Mouse (Mus musculus) midbrain, embryonic 16.5 days (tissue): ENCODE data around the gene Mpzl2. TPM values are rescaled to one million over a fixed set of nuclear protein-coding genes. Genes with fewer than 3 reads are reported as not detected.
"Not testable (repeated sequence)": the region's sequence is repeated elsewhere in the genome, so short reads cannot be mapped to it uniquely, and the experiment has no call there.

Experiments
- ATAC-seq: fragments of 200-750 bp; cut with Nextera tagmentation; 2 replicates; pipeline ENCODE4 v1.8.0; 2017; ENCODE audit warnings: moderate TSS enrichment
- H3K27ac ChIP-seq: fragments of 300-500 bp; sonication (generic); 2 replicates; pipeline ENCODE4 v1.5.1; 2014; ENCODE audit warnings: mild to moderate bottlenecking, low read length, mixed read lengths
- H3K27me3 ChIP-seq: fragments of 300-500 bp; sonication (generic); 2 replicates; pipeline ENCODE4 v1.6.1; 2014; ENCODE audit warnings: low read depth, low read length, mixed read lengths; ENCODE audit not compliant: control insufficient read depth, insufficient read depth
- H3K36me3 ChIP-seq: fragments of 300-500 bp; sonication (generic); 2 replicates; pipeline ENCODE4 v1.6.1; 2014; ENCODE audit warnings: mild to moderate bottlenecking, low read length, moderate library complexity, mixed read lengths; ENCODE audit not compliant: control insufficient read depth, insufficient read depth
- H3K4me1 ChIP-seq: fragments of 300-500 bp; sonication (generic); 2 replicates; pipeline ENCODE4 v1.6.1; 2014; ENCODE audit warnings: mild to moderate bottlenecking, low read length, mixed read lengths; ENCODE audit not compliant: control insufficient read depth, insufficient read depth
- H3K4me2 ChIP-seq: fragments of 300-500 bp; sonication (generic); 2 replicates; pipeline ENCODE4 v1.6.1; 2014; ENCODE audit warnings: mild to moderate bottlenecking, low read length, mixed read lengths
- H3K4me3 ChIP-seq: fragments of 300-500 bp; sonication (generic); 2 replicates; pipeline ENCODE4 v1.5.1; 2014; ENCODE audit warnings: low read depth, mild to moderate bottlenecking, low read length, moderate library complexity, mixed read lengths
- H3K9ac ChIP-seq: fragments of 300-500 bp; sonication (generic); 2 replicates; pipeline ENCODE4 v1.6.1; 2014; ENCODE audit warnings: low read depth, low read length, mixed read lengths
- H3K9me3 ChIP-seq: fragments of 300-500 bp; sonication (generic); replicated peaks from 2 replicates; pipeline ENCODE4 v1.6.1; 2014; ENCODE audit warnings: mild to moderate bottlenecking, low read length, mixed read lengths; ENCODE audit not compliant: control insufficient read depth, poor library complexity, severe bottlenecking
- WGBS: fragments of 180-500 bp; shearing (Covaris S2); extraction: QIAGEN DNeasy Blood & Tissue Kit; methylation state at CpG from one replicate; pipeline ENCODE4 v1.1.7; 2014; 5-methylcytosine and 5-hydroxymethylcytosine counted together
- polyA plus RNA-seq: library from polyadenylated mRNA; unstranded; fragments of >200 nt; fragmentation: Nextera tagmentation; extraction: Ambion mirVana; gene quantifications from 2 replicates; pipeline ENCODE4 v1.2.1, GENCODE M21; 2015

Mpzl2 gene
- polyA plus RNA-seq, 1 experiment from 2014 or later, result 1.4 TPM

- Histone ChIP-seq H3K9ac (no peak overlapping the region), H3K4me3 (no peak overlapping the region), H3K27me3 (peaks cover 2% of the 10 kb centered on the region; the same call in 1 of the 2 replicates), H3K27ac (no peak overlapping the region), H3K4me2 (no peak overlapping the region), H3K9me3 (no peaks in the 10 kb centered on the region), H3K36me3 (no peaks in the 10 kb centered on the region), H3K4me1 (no peaks in the 10 kb centered on the region)
- WGBS, result 61% methylated on average over 3 of the region's 3 CpGs
- no peak for ATAC-seq
These were observed 16.0 kb upstream of the Mpzl2 start for GRCm38 (mm10) chr9:45023638-45024037.

DNA sequence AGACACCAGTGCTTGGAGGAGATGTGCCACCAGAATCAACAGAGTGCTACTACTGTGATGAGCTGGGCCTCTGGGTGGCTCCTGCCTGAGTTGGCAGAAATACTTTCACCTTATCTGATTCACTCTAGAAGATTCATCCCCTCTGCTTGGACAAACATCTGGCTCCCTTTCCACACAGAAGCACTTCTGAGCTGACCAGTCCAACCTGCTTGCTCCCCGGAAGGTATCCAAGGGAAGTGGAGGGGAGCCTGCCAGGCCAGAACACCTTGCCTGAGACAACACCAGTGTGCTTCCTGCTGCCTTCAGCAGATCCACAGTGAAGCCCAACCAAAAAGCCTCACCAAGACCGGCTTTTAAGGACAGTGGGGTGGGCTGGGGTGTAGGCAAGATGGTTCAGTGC is 15.4 kb upstream of the Mpzl2 start:
- no peak for ATAC-seq
- Histone ChIP-seq H3K27ac (no peak overlapping the region), H3K4me1 (no peaks in the 10 kb centered on the region), H3K9me3 (no peaks in the 10 kb centered on the region), H3K4me3 (no peak overlapping the region), H3K36me3 (no peaks in the 10 kb centered on the region), H3K4me2 (no peak overlapping the region), H3K27me3 (peaks cover 2% of the 10 kb centered on the region; the same call in 1 of the 2 replicates), H3K9ac (no peak overlapping the region)
- 94% methylated on average over 2 of the region's 2 CpGs for WGBS

DNA sequence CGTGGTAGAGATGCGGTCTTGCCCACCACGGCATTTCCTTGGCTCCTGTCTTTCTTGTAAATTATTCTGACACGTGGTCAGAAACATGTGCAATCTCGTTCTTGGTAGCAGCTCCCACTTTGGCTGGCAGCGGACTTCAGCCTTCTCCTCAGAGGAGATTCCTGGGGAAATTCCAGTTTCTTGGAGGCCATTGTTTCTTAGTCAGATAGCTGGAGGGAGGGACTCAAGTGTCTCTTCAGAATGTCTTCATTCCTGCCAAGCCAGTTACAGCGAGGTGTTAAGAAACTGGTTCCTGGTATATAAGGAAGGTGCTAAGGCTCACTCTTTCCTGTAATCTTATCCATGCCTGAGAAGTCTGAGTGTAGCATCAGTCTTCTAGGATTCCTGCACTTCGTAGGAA is 12.2 kb upstream of the Mpzl2 start:
- no peak overlapping the region for H3K27ac ChIP-seq
- H3K4me1 ChIP-seq, result no peaks in the 10 kb centered on the region
- ATAC-seq, result no peak
- H3K4me2 ChIP-seq, result no peak overlapping the region
- WGBS, result 75% methylated on average over 8 of the region's 8 CpGs
- H3K4me3 ChIP-seq, result no peak overlapping the region
- H3K9ac ChIP-seq, result no peak overlapping the region
- no peaks in the 10 kb centered on the region for H3K9me3 ChIP-seq
- H3K36me3 ChIP-seq, result no peaks in the 10 kb centered on the region
- peaks cover 2% of the 10 kb centered on the region; the same call in 1 of the 2 replicates for H3K27me3 ChIP-seq

GRCm38 (mm10) chr9:45030341-45030740 is 9.3 kb upstream of the Mpzl2 start:
- no peak overlapping the region for H3K4me2 ChIP-seq
- H3K9me3 ChIP-seq, result no peaks in the 10 kb centered on the region
- H3K4me1 ChIP-seq, result no peaks in the 10 kb centered on the region
- 75% methylated on average over 6 of the region's 6 CpGs for WGBS
- no peak overlapping the region for H3K4me3 ChIP-seq
- peaks cover 2% of the 10 kb centered on the region; the same call in 1 of the 2 replicates for H3K27me3 ChIP-seq
- ATAC-seq, result no peak
- H3K36me3 ChIP-seq, result no peaks in the 10 kb centered on the region
- no peak overlapping the region for H3K27ac ChIP-seq
- no peak overlapping the region for H3K9ac ChIP-seq

DNA sequence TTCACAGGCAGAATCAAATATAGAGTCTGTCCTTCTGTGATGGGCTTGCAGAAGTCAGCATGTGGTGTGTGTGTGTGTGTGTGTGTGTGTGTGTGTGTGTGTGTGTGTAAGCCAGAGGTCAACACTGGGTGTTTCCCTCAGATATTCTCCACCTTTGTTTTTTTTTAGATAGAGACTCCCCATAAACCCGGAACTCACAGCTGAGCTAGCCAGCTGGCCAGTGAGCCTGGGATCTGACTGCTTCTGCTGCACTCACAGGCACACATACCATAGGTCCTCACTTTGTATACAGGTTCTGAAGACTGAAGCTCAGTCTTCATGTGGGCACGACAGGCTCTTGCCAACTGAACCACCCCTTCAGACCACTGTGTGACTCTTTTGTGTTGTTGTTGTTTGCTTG is 7.3 kb upstream of the Mpzl2 start:
- no peaks in the 10 kb centered on the region for H3K36me3 ChIP-seq
- H3K27me3 ChIP-seq, result peaks cover under 1% of the 10 kb centered on the region; the same call in 1 of the 2 replicates
- no peak overlapping the region for H3K4me3 ChIP-seq
- no peak overlapping the region for H3K4me2 ChIP-seq
- ATAC-seq, result no peak
- WGBS, result 81% methylated on average over 2 of the region's 2 CpGs
- H3K4me1 ChIP-seq, result no peaks in the 10 kb centered on the region
- H3K9me3 ChIP-seq, result no peaks in the 10 kb centered on the region
- no peak overlapping the region for H3K9ac ChIP-seq
- H3K27ac ChIP-seq, result no peak overlapping the region

- H3K36me3 ChIP-seq, result no peaks in the 10 kb centered on the region
- no peak overlapping the region for H3K9ac ChIP-seq
- no peaks in the 10 kb centered on the region for H3K4me1 ChIP-seq
- no peak overlapping the region for H3K27ac ChIP-seq
- peaks cover 10% of the 10 kb centered on the region; the same call in 1 of the 2 replicates for H3K27me3 ChIP-seq
- WGBS, result 85% methylated on average over 3 of the region's 3 CpGs
- H3K4me3 ChIP-seq, result no peak overlapping the region
- ATAC-seq, result no peak
- H3K9me3 ChIP-seq, result no peaks in the 10 kb centered on the region
- no peak overlapping the region for H3K4me2 ChIP-seq
These were observed 5.1 kb upstream of the Mpzl2 start for GRCm38 (mm10) chr9:45034526-45034925.

DNA sequence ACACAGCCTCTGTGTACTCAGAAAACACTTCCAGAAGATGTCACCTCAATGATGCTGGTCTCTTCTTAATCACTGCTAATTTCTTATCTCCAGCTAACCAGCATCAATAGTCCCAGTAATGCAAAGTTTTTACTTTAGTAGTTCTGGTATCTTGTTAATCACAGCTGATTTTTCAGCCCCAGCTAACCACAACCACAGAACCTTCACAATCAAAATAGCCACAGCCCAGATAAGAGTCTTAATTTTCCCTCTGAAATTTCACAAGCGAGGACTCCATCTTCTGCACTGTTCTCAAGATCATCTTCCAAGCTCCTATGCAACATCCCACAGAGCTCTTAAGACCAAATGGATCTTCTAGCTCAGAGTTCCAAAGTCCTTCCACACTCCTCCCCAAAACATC is 1.8 kb upstream of the Mpzl2 start:
- not testable (repeated sequence) for H3K36me3 ChIP-seq, H3K27ac ChIP-seq, H3K4me1 ChIP-seq, H3K4me2 ChIP-seq, H3K4me3 ChIP-seq, H3K9ac ChIP-seq, ATAC-seq, H3K9me3 ChIP-seq
- H3K27me3 ChIP-seq, result peaks cover 38% of the 10 kb centered on the region
- WGBS, result 86% methylated on average over 1 of the region's 1 CpGs

- Histone ChIP-seq H3K4me2 (peak overlapping the region; percentile 12; the same call in 1 of the 2 replicates), H3K27me3 (peaks cover 52% of the 10 kb centered on the region), H3K36me3 (no peaks in the 10 kb centered on the region)
These were observed 657 bp downstream of the Mpzl2 start for GRCm38 (mm10) chr9:45040066-45040845.

GRCm38 (mm10) chr9:45041131-45041838 is 1.7 kb downstream of the Mpzl2 start:
- Histone ChIP-seq H3K27ac (no peak overlapping the region), H3K36me3 (no peaks in the 10 kb centered on the region), H3K27me3 (peaks cover 52% of the 10 kb centered on the region), H3K4me1 (peaks cover 3% of the 10 kb centered on the region; the same call in 1 of the 2 replicates), H3K4me2 (no peak overlapping the region), H3K9ac (no peak overlapping the region), H3K9me3 (no peaks in the 10 kb centered on the region), H3K4me3 (no peak overlapping the region)
- 31% methylated on average over 17 of the region's 17 CpGs for WGBS
- no peak for ATAC-seq

More at GRCm38 (mm10) chr9:45040066-45040845, 657 bp downstream of the Mpzl2 start:
- no peak overlapping the region for H3K9ac ChIP-seq
- H3K9me3 ChIP-seq, result no peaks in the 10 kb centered on the region
- no peak overlapping the region for H3K27ac ChIP-seq
- 16% methylated on average over 14 of the region's 14 CpGs for WGBS
- no peak for ATAC-seq
- H3K4me3 ChIP-seq, result no peak overlapping the region
- H3K4me1 ChIP-seq, result peaks cover 3% of the 10 kb centered on the region; the same call in 1 of the 2 replicates
